Mouse (Mus musculus) MEL (cell line): ENCODE results near the gene Pml. TPM values are rescaled to one million over a fixed set of nuclear protein-coding genes. Genes with fewer than 3 reads are reported as not detected.
"Not testable (repeated sequence)": the region's sequence is repeated elsewhere in the genome, so short reads cannot be mapped to it uniquely, and the experiment has no call there.

ENCODE experiments used
- DNase-seq: peaks from one replicate; pipeline ENCODE4 v3.0.0; 2011; ENCODE audit warnings: low read depth, low spot score
- H3K27ac ChIP-seq: 2 replicates; pipeline ENCODE4 v1.5.1; 2012; ENCODE audit warnings: low read depth, mild to moderate bottlenecking, control low read depth, low read length, moderate library complexity; ENCODE audit not compliant: control insufficient read depth
- H3K27me3 ChIP-seq, 2 experiments: fragments of 150-350 bp in 1 of 2; sonication (generic) in 1 of 2; 2 replicates each; pipeline ENCODE4 v1.6.1; 2012; ENCODE audit warnings: low read length in 2 of 2, mild to moderate bottlenecking in 2 of 2, improper control_type of control experiment in 1 of 2, moderate library complexity in 1 of 2; ENCODE audit not compliant: insufficient read depth in 2 of 2, control insufficient read depth in 1 of 2
- H3K36me3 ChIP-seq, 2 experiments: 2 replicates each; pipeline ENCODE4 v1.6.1; 2012 to 2014; ENCODE audit warnings: low read length in 2 of 2, improper control_type of control experiment in 1 of 2, inconsistent platforms in 1 of 2, mild to moderate bottlenecking in 1 of 2; ENCODE audit not compliant: insufficient read depth in 2 of 2, control insufficient read depth in 1 of 2
- H3K4me1 ChIP-seq, 2 experiments: fragments of 150-350 bp in 1 of 2; sonication (generic) in 1 of 2; 2 replicates each; pipeline ENCODE4 v1.6.1; 2012; ENCODE audit warnings: low read length in 2 of 2, improper control_type of control experiment in 1 of 2, mild to moderate bottlenecking in 1 of 2; ENCODE audit not compliant: insufficient read depth in 2 of 2, control insufficient read depth in 1 of 2
- H3K4me3 ChIP-seq, 2 experiments: fragments of 150-350 bp in 1 of 2; sonication (generic) in 1 of 2; 2 replicates each; pipeline ENCODE4 v1.5.1; 2012; ENCODE audit warnings: low read depth in 2 of 2, low read length in 2 of 2, mild to moderate bottlenecking in 2 of 2, moderate library complexity in 2 of 2, control low read depth in 1 of 2, improper control_type of control experiment in 1 of 2; ENCODE audit not compliant: control insufficient read depth in 1 of 2, insufficient read depth in 1 of 2
- H3K79me2 ChIP-seq: 2 replicates; pipeline ENCODE4 v1.6.1; 2012; ENCODE audit warnings: mild to moderate bottlenecking, low read length, moderate library complexity; ENCODE audit not compliant: control insufficient read depth, poor library complexity, insufficient read depth
- H3K9ac ChIP-seq: 2 replicates; pipeline ENCODE4 v1.6.1; 2012; ENCODE audit warnings: low read depth, mild to moderate bottlenecking, control low read depth, low read length, moderate library complexity; ENCODE audit not compliant: control insufficient read depth, poor library complexity, severe bottlenecking
- H3K9me3 ChIP-seq: fragments of 150-350 bp; sonication (generic); replicated peaks from 2 replicates; pipeline ENCODE4 v1.6.1; 2012; ENCODE audit warnings: mild to moderate bottlenecking, low read length, improper control_type of control experiment, moderate library complexity; ENCODE audit not compliant: insufficient read depth
- CHD2 ChIP-seq: IDR thresholded peaks from 2 replicates; pipeline ENCODE4 v1.6.1; 2011; ENCODE audit warnings: low read length, improper control_type of control experiment
- CTCF ChIP-seq, 3 experiments: IDR thresholded peaks in 2 of 3; conservative IDR thresholded peaks in 1 of 3; 2 replicates each; pipeline ENCODE4 v1.5.1; 2011 to 2012; ENCODE audit warnings: low read length in 3 of 3, low read depth in 2 of 3, mild to moderate bottlenecking in 2 of 3, improper control_type of control experiment in 1 of 3, inconsistent platforms in 1 of 3, mixed read lengths in 1 of 3, moderate library complexity in 1 of 3; ENCODE audit not compliant: control insufficient read depth in 1 of 3, insufficient read depth in 1 of 3, poor library complexity in 1 of 3, severe bottlenecking in 1 of 3
- E2F4 ChIP-seq: IDR thresholded peaks from 2 replicates; pipeline ENCODE4 v1.6.1; 2011; ENCODE audit warnings: low read depth, low read length, improper control_type of control experiment, borderline replicate concordance
- ELF1 ChIP-seq: IDR thresholded peaks from 2 replicates; pipeline ENCODE4 v1.6.1; 2014; ENCODE audit warnings: low read depth, mild to moderate bottlenecking, inconsistent platforms, low read length, improper control_type of control experiment, moderate library complexity
- EP300 ChIP-seq, 2 experiments: IDR thresholded peaks; 2 replicates each; pipeline ENCODE4 v1.6.1; 2011; ENCODE audit warnings: improper control_type of control experiment in 2 of 2, low read length in 2 of 2, low read depth in 1 of 2, mild to moderate bottlenecking in 1 of 2
- HCFC1 ChIP-seq: IDR thresholded peaks from 2 replicates; pipeline ENCODE4 v1.6.1; 2012; ENCODE audit warnings: low read depth, mild to moderate bottlenecking, inconsistent platforms, low read length, improper control_type of control experiment, moderate library complexity
- JUND ChIP-seq: IDR thresholded peaks from 2 replicates; pipeline ENCODE4 v1.6.1; 2011; ENCODE audit warnings: low read depth, mild to moderate bottlenecking, improper control_type of control experiment, low read length
- MAX ChIP-seq: IDR thresholded peaks from 2 replicates; pipeline ENCODE4 v1.6.1; 2011; ENCODE audit warnings: low read length, improper control_type of control experiment
- MAZ ChIP-seq: IDR thresholded peaks from 2 replicates; pipeline ENCODE4 v1.6.1; 2012; ENCODE audit warnings: low read depth, mild to moderate bottlenecking, inconsistent platforms, low read length, improper control_type of control experiment
- MXI1 ChIP-seq: IDR thresholded peaks from 2 replicates; pipeline ENCODE4 v1.6.1; 2011; ENCODE audit warnings: mild to moderate bottlenecking, low read depth, low read length, improper control_type of control experiment
- MYC ChIP-seq: IDR thresholded peaks from 2 replicates; pipeline ENCODE4 v1.6.1; 2011; ENCODE audit warnings: low read depth, mild to moderate bottlenecking, low read length, improper control_type of control experiment, moderate library complexity
- NELFE ChIP-seq: IDR thresholded peaks from 2 replicates; pipeline ENCODE4 v1.6.1; 2011; ENCODE audit warnings: low read depth, low read length, improper control_type of control experiment
- POLR2AphosphoS5 ChIP-seq: IDR thresholded peaks from 2 replicates; pipeline ENCODE4 v1.6.1; 2012; ENCODE audit warnings: low read depth, borderline replicate concordance, mild to moderate bottlenecking, inconsistent platforms, low read length, moderate library complexity, mixed read lengths
- RAD21 ChIP-seq: IDR thresholded peaks from 2 replicates; pipeline ENCODE4 v1.6.1; 2011; ENCODE audit warnings: mild to moderate bottlenecking, low read depth, low read length, improper control_type of control experiment
- RCOR1 ChIP-seq: IDR thresholded peaks from 2 replicates; pipeline ENCODE4 v1.6.1; 2012; ENCODE audit warnings: low read depth, mild to moderate bottlenecking, inconsistent platforms, low read length, improper control_type of control experiment
- TAL1 ChIP-seq: IDR thresholded peaks from 2 replicates; pipeline ENCODE4 v1.6.1; 2012; ENCODE audit warnings: mild to moderate bottlenecking, inconsistent platforms, low read length, moderate library complexity, mixed read lengths
- UBTF ChIP-seq: IDR thresholded peaks from 2 replicates; pipeline ENCODE4 v1.6.1; 2012; ENCODE audit warnings: low read depth, mild to moderate bottlenecking, inconsistent platforms, low read length, improper control_type of control experiment, moderate library complexity, borderline replicate concordance; ENCODE audit not compliant: insufficient read depth
- USF2 ChIP-seq, 2 experiments: IDR thresholded peaks; 2 replicates each; pipeline ENCODE4 v1.6.1; 2011 to 2012; ENCODE audit warnings: improper control_type of control experiment in 2 of 2, low read length in 2 of 2, borderline replicate concordance in 1 of 2, inconsistent platforms in 1 of 2, low read depth in 1 of 2, mild to moderate bottlenecking in 1 of 2; ENCODE audit not compliant: insufficient read depth in 1 of 2
- polyA plus RNA-seq, 2 experiments: library from polyadenylated mRNA; stranded (reverse) in 1 of 2; unstranded in 1 of 2; fragments of >175 nt in 1 of 2; fragments of >200 nt in 1 of 2; gene quantifications; 2 replicates each; pipeline versions ENCODE4 v1.2.1 to v1.2.4; 2012; ENCODE audit warnings: low replicate concordance in 2 of 2, low read depth in 1 of 2; ENCODE audit not compliant: insufficient read length in 2 of 2, insufficient read depth in 1 of 2, missing spikeins in 1 of 2
- total RNA-seq: library from RNA; depleted of rRNA; stranded (reverse); fragments of 300-350 nt; gene quantifications from 2 replicates; pipeline ENCODE4 v1.2.3, GENCODE M21; 2012

Pml gene
- total and polyA plus RNA-seq, 3 experiments = 25.2 to 56.6 TPM; not detected in 1

- no peak overlapping the region for H3K9ac ChIP-seq
- no peak overlapping the region for H3K27ac ChIP-seq
- H3K4me1 ChIP-seq = peaks cover 3 to 16% of the 10 kb centered on the region in 2 experiments
- no peaks in the 10 kb centered on the region for H3K9me3 ChIP-seq
- no peak overlapping the region for H3K4me3 ChIP-seq
- no peaks in the 10 kb centered on the region for H3K27me3 ChIP-seq
- no peaks in the 10 kb centered on the region for H3K79me2 ChIP-seq
- peaks cover 0 to 9% of the 10 kb centered on the region in 2 experiments; a peak in 2 of 4 replicates for H3K36me3 ChIP-seq
- no peak for DNase-seq
- no peak for TF ChIP-seq MAZ
- no peak for TF ChIP-seq JUND
- TF ChIP-seq MYC = no peak
- no peak for TF ChIP-seq ELF1
- no peak for TF ChIP-seq MXI1
- TF ChIP-seq E2F4 = no peak
- TF ChIP-seq MAX = no peak
- no peak for TF ChIP-seq UBTF
- no peak for TF ChIP-seq EP300 (IDR thresholded peaks at IDR 0.05; ENCODE audit: low read depth in 1 of 2, low read length in 2 of 2)
- TF ChIP-seq TAL1 = no peak
- TF ChIP-seq CHD2 = no peak
- no peak for TF ChIP-seq POLR2AphosphoS5
- no peak for TF ChIP-seq RCOR1
- no peak for TF ChIP-seq CTCF (IDR thresholded peaks at IDR 0.05 in 2 of 3, conservative IDR thresholded peaks at IDR 0.05 in 1 of 3; ENCODE audit: control insufficient read depth in 1 of 3, insufficient read depth in 1 of 3, low read depth in 2 of 3, low read length in 3 of 3, poor library complexity in 1 of 3, severe bottlenecking in 1 of 3)
- TF ChIP-seq RAD21 = no peak
- TF ChIP-seq NELFE = no peak
- TF ChIP-seq HCFC1 = no peak
- TF ChIP-seq USF2 (IDR thresholded peaks at IDR 0.05; ENCODE audit: borderline replicate concordance in 1 of 2, insufficient read depth in 1 of 2, low read depth in 1 of 2, low read length in 2 of 2) = no peak
Measured at GRCm38 (mm10) chr9:58272068-58272541, 22.5 kb upstream of the Pml start.

- H3K27ac ChIP-seq, H3K79me2 ChIP-seq, H3K9me3 ChIP-seq, H3K27me3 ChIP-seq, H3K4me3 ChIP-seq, H3K9ac ChIP-seq, DNase-seq: not testable (repeated sequence)
- H3K4me1 ChIP-seq = peaks cover 7 to 20% of the 10 kb centered on the region in 2 experiments
- H3K36me3 ChIP-seq = peaks cover 0 to 13% of the 10 kb centered on the region in 2 experiments; a peak in 2 of 4 replicates
Measured at GRCm38 (mm10) chr9:58271551-58271950, 22.0 kb upstream of the Pml start.
